8 mouse cellular contexts compared by ENCODE assay signal in the genomic region with DNA sequence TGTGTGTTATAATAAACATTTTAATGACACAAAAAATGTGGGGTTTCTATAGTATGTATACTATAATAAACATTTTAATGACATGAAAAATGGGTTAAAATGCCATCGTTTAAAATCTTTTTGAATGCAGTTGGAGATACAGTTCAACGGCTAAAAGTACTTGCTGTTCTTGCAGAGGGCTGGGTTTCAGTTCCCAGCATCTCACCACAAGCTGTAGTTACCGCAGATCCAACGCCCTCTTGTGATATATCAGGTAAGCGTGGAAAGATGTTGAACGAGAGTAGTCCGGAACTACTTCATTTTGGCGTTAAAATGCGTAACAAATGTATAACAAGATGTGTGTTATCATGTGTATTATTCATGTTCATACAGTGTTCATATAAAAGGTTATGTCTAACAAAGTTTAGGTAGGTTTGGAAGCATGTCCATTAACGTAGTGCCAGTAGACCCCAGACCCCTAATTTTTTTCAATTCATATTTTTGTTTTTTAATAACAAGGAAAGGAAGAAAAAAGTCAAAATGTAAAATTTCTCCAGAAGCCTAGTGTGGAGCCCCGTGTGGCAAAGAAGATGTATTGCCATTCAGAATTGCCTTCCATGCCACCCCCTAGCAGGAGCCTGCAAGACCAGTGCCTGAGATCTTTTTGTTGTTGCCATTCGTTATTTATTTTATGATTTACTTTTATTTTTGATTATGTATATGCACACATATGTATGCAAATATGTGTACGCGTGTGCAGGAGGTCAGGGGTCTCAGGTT. TPM values are rescaled to one million over a fixed set of nuclear protein-coding genes. Genes with fewer than 3 reads are reported as not detected.
A peak's percentile ranks its signal among the peaks of the same experiment; 100 is the strongest.
DNase-seq lines count a peak whose midpoint lies in the region; ATAC-seq and TF ChIP-seq lines count a peak whose summit lies in the region.

No protein-coding gene starts in this region.

- H3K4me2 ChIP-seq in lung, embryonic 15.5 days: peak overlapping the region; percentile 68
- peak overlapping the region; percentile 88 for H3K4me2 ChIP-seq in hindbrain, embryonic 16.5 days (ENCODE audit: low read length)

- H3K36me3 ChIP-seq in lung, embryonic 15.5 days: peaks cover 22% of the 10 kb centered on the region
- H3K36me3 ChIP-seq in hindbrain, embryonic 16.5 days (ENCODE audit: control insufficient read depth, insufficient read depth, low read length): peaks cover 12% of the 10 kb centered on the region

- TF ChIP-seq CTCF in lung, adult 2 months (IDR thresholded peaks at IDR 0.05; ENCODE audit: insufficient read depth, low read length): no peak

- no peak for TF ChIP-seq POLR2A in lung, adult 2 months (IDR thresholded peaks at IDR 0.05; ENCODE audit: borderline replicate concordance, extremely low read depth, low read depth, low read length)

- peaks cover 15% of the 10 kb centered on the region for H3K4me1 ChIP-seq in lung, embryonic 15.5 days
- peaks cover 12% of the 10 kb centered on the region for H3K4me1 ChIP-seq in lung, adult 2 months (ENCODE audit: control insufficient read depth, insufficient read depth, low read length)
- H3K4me1 ChIP-seq in hindbrain, embryonic 16.5 days (ENCODE audit: control insufficient read depth, insufficient read depth, low read depth, low read length): peaks cover 10% of the 10 kb centered on the region

- no peak overlapping the region for H3K27ac ChIP-seq in lung, embryonic 15.5 days
- H3K27ac ChIP-seq in hindbrain, embryonic 16.5 days (ENCODE audit: low read depth, low read length): no peak overlapping the region; the same call in 1 of the 2 replicates

- no peak for ATAC-seq in lung, embryonic 15.5 days (ENCODE audit: borderline replicate concordance, extremely low read depth, low FRiP score, low TSS enrichment)
- no peak for ATAC-seq in hindbrain, embryonic 16.5 days

- DNase-seq in lung, adult 2 months: no peak
- peak; percentile 43 for DNase-seq in c-Kit-positive CD71-positive TER-119-positive erythroid progenitor cells, embryonic 14.5 days (ENCODE audit: low spot score)
- DNase-seq in natural killer cell, adult 2 months (ENCODE audit: low spot score in 2 of 2): peak; percentile 13 to 19
- DNase-seq in kidney, postnatal 14 days: no peak
- no peak for DNase-seq in cerebellum, adult 8-10 months
- DNase-seq in ovary, postnatal 10 days (ENCODE audit: low spot score): no peak

- H3K4me3 ChIP-seq in lung, embryonic 15.5 days: peak overlapping the region; percentile 93
- no peak overlapping the region for H3K4me3 ChIP-seq in lung, adult 2 months (replicated peaks; ENCODE audit: extremely low read depth, low read depth, low read length)
- H3K4me3 ChIP-seq in hindbrain, embryonic 16.5 days (ENCODE audit: low read length): peak overlapping the region; percentile 91

- H3K9me3 ChIP-seq in lung, embryonic 15.5 days: no peaks in the 10 kb centered on the region
- no peaks in the 10 kb centered on the region for H3K9me3 ChIP-seq in hindbrain, embryonic 16.5 days (ENCODE audit: control insufficient read depth, low read length)

- H3K9ac ChIP-seq in lung, embryonic 15.5 days: no peak overlapping the region
- H3K9ac ChIP-seq in hindbrain, embryonic 16.5 days (ENCODE audit: low read depth, low read length): peak overlapping the region; percentile 53; the same call in 1 of the 2 replicates

- no peaks in the 10 kb centered on the region for H3K27me3 ChIP-seq in lung, embryonic 15.5 days
- no peaks in the 10 kb centered on the region for H3K27me3 ChIP-seq in hindbrain, embryonic 16.5 days (replicated peaks; ENCODE audit: control insufficient read depth, insufficient read depth, low read length)

- 41% methylated on average over 14 of the region's 14 CpGs for whole genome bisulfite sequencing in lung, embryonic 15.5 days
- 39% methylated on average over 14 of the region's 14 CpGs for WGBS in lung, adult 2 months
- WGBS in hindbrain, embryonic 16.5 days: 40% methylated on average over 14 of the region's 14 CpGs

RNA-seq across cellular contexts. Expression of a gene that starts 0.7 kb away (rescaled TPM):
- 22.2 and 22.3 TPM in 2 replicates for polyA plus RNA-seq in lung, embryonic 15.5 days (2015; fragmentation: Nextera tagmentation; extraction: Ambion mirVana)
- polyA plus RNA-seq in lung, adult 2 months (2012; rRNA removed): 23.6 and 25.1 TPM in 2 replicates
- polyA plus RNA-seq in hindbrain, embryonic 16.5 days (2015; fragmentation: Nextera tagmentation; extraction: Ambion mirVana): 6.8 and 16.2 TPM in 2 replicates

RNA-seq across cellular contexts. Expression of a gene that starts 38.4 kb away (rescaled TPM):
- polyA plus RNA-seq in lung, embryonic 15.5 days (2015; fragmentation: Nextera tagmentation; extraction: Ambion mirVana): 7.8 and 8.2 TPM in 2 replicates
- polyA plus RNA-seq in lung, adult 2 months (2012; rRNA removed): 19.7 and 20.6 TPM in 2 replicates
- 11.1 and 12.1 TPM in 2 replicates for polyA plus RNA-seq in hindbrain, embryonic 16.5 days (2015; fragmentation: Nextera tagmentation; extraction: Ambion mirVana)

Comparison
In these comparisons a context has a peak if more than half of its experiments do, and no peak if none do; other contexts are left out.
1. DNase-seq: peak in c-Kit-positive CD71-positive TER-119-positive erythroid progenitor cells, embryonic 14.5 days (single experiment) and natural killer cell, adult 2 months (2 of 2); none in lung, adult 2 months (single experiment), kidney, postnatal 14 days (single experiment), cerebellum, adult 8-10 months (single experiment) and ovary, postnatal 10 days (single experiment).